Mouse (Mus musculus) inflammation-experienced regulatory T-cells, adult 6 months (primary cell): ENCODE results near the gene Fetub. TPM values are rescaled to one million over a fixed set of nuclear protein-coding genes. Genes with fewer than 3 reads are reported as not detected.

Experiments
- ATAC-seq: one replicate; pipeline ENCODE4 v1.8.0; 2017
- polyA plus RNA-seq, 3 experiments: library from polyadenylated mRNA; unstranded; fragments of 100-300 nt; shearing (Covaris generic); gene quantifications; one replicate each; pipeline ENCODE4 v1.2.1; 2017

Gene Fetub
- polyA plus RNA-seq, result under 1 TPM in 1 of 3 experiments, not detected in 2; 0.91 TPM

- no peak for ATAC-seq
These were observed at the start of gene Fetub for GRCm38 (mm10) chr16:22918034-22918433. Gene Fetub (plus strand): TSS chr16:22918334.

GRCm38 (mm10) chr16:22872397-22872796 is 45.7 kb upstream of the Fetub start:
- ATAC-seq, result no peak

DNA sequence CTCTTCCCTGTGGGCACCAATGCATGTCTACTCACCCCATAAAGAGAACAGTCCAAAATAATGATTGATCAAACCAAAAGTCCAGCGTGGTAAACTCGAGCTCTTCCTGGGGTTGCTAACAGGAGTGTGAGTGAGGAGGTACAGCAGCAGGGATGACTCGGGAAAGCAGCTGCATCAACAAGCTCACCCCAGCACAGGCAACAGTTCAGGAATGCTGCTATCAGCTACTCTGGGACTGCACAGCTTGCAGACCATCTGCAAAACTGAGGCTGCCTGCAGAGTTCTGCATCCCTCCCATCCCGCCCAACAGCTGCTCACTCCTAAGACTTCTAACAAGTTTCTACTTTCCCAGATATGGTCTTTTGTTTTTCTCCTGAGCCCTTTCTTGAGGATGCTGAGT is 44.8 kb upstream of the Fetub start:
- ATAC-seq, result no peak

DNA sequence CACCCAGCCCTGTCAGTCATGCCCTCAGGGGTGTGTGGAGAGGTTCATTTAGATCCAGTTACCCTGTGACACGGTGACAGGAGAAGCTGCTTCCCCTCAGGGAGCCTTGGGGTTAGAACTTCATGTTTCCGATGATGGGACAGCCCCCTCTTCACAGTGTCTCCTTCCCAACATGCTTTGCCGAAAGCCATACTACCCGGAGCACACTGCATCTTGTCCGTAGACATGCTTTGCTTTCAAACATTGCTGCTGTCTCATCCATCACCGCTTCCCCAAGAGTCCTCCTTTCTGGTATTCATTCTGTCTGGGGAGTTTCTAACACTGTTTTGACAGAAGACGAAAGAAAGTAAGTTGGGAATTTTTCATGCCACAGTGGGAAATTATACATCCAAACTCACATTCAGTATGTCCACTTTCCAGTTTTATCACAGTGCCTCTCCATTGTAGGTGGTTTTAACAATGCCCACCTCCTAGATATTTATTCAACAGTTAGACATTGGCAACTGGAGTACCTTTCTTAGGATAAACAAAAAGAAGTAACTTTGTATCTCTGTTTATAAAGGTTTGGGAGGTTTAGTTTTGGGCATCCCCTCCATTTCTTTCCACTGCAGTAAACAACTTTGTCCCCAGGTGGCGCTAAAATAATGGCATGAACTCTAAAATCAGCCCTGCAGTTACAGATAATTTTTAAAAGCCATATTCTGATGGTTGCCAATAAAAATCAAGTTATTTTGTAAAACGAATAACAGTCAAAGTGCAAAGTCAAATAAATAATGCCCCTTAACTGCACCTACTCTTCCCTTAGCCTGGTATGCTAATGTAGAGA is 41.7 kb upstream of the Fetub start:
- no peak for ATAC-seq

GRCm38 (mm10) chr16:22877660-22878390 is 40.3 kb upstream of the Fetub start:
- ATAC-seq, result no peak

DNA sequence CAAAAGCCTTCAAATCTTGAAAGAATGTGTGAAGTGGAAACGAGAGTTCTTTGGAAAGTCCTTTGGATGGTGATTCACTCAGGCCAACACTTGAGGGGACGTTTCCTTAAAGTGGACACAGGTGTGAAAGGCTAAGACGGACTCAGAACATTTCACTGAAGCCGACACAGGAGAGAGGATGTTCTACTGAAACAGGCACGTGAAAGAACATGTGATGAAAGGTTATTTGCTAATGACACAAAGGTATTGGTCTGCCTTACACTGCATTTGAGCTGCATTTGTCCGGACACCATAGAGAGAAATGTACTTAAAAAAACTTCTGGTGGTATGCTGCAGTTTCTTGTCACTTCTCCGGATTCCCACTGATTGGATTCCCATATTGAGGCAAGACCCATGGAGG is 39.4 kb upstream of the Fetub start:
- ATAC-seq, result no peak

DNA sequence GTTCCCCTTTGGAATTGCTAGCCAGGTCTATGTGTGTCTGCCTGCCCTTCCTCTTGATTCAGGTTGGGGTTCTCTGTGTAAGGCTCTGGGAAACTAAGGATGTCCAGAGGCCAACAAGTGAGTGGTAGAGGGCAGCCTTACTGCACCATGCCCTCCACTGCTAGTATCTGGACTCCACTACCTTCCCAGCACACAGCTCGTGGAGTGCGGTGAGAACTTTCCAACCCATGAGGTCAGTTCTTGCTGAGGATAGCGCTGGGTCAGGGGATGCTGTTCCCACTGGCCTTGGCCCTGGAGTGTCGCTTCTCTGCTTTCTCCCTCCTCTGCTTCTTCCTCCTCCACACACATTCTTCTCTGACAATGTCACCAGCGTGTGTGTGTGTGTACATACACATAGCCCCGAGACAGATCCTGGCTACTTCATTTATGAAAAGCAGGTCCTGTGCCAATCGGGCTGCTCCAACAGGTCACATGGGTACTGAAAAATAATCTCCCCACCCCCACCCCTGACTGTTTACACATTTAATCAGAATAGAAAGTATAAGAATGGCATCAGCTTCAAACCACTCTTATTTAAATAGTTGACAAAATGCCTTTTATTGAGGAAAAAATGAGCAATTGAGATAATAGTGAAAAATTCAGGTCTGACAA is 38.1 kb upstream of the Fetub start:
- ATAC-seq, result no peak

DNA sequence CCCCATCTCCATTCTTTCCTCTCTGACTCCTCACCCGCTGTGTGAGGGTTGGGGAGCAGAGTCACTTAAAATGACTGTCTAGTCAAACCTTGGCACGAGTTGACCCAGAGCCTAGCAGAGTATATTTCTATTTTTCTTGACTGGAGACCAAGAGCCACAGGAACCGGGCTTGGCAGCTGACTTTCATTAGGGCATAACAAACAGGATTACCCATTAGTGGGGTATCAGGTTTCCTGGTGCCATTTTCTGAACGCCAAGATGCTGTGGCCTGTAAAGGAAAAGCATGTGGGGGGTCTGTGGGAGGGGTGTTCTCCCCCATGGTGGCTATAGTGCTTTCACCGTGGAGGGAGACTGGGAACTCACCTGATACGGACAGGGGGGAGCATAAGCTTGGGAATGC is 37.2 kb upstream of the Fetub start:
- ATAC-seq, result no peak

DNA sequence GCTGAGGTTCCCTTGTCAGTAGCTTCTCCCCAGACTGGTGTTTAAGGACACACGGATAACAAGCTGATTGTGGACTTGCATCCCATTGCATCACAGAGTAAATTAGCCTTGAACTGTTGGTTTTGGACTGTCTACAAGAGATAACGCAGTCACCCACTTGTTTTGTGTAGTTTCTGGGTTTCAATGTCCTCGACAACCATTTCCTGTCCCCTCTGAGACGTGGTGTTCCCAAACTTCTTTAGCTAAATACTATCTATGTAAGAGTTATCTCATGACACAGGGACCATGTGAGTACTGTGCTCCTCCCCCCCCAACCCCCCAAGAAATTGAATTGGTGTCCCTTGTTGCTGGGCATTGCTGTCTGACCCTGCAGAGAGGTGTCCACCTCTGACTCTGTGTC is 36.6 kb upstream of the Fetub start:
- ATAC-seq, result no peak

DNA sequence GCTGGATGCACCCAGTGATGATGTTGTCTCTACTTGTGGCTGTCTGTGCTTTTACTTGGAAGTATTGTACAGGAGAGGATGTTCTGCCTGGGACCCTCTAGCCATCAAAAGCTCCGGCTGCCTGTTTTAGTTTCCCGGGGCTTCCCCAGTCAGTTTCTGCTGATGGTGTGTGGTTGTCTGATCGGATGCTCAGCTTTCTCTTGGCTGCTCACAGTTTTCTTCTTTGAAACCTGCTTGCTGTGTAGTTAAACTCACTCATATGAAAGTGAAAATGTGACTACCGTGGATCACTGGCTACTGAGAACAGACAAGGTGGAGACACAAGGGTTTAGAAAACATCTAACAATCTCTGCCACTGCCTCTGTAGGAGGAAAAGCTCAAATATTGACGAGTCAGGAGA is 34.7 kb upstream of the Fetub start:
- ATAC-seq, result peak; percentile 76

GRCm38 (mm10) chr16:22885356-22885755 is 32.8 kb upstream of the Fetub start:
- ATAC-seq, result no peak

DNA sequence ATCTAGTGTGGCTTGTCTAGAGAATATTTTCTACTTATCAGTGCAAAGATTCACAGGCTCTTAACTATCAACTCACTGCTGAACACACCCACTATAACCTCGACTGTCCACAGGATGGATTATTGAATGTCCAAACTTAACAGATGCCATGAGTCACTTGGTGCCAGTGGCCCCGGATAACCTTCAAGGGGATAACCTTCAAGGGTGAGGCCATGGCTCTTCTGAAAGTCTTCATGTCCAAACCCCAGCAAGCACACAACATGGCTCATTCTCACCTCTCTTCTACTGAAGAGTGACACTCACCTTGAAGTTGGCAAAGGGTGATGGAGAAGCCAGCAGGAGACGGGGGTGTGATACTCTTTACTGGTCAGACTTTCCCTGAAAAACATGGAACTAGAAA is 31.4 kb upstream of the Fetub start:
- ATAC-seq, result no peak

DNA sequence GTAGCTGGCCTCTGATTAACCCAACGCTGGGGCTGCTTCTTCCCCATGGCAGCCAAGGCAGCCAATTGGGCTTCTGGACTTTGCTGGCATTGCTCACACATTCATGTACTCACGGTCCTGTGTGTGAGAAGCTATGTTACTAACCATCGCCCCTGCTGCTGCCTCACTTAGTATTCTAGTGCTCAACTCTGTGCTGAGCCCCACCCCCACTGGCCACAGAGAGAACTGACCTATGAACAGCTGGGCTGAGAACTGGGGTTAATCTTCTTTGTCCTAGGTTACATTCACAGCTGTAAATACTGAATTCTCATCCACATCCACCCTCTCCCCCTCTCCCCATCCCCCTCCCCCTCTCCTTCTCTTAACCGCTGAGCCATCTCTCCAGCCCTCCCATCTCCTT is 29.3 kb upstream of the Fetub start:
- no peak for ATAC-seq

DNA sequence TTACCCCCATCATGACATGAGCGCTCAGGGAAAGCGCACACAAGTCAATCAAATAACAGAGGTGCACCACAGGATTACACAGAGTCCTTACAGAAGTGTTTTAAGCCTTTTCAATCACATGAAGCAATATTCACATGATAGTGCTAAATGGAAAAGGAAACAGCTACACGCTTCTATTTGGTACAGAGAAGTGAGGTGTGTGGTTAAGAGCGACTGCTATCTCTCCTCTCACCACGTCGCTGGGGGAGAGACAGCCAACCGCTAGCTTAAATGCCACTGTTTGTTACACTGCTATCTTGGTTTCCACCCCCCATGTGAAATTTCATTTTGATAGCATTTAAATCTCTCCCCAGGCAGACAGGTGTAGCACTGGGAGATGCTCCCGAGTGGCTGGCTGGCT is 28.4 kb upstream of the Fetub start:
- no peak for ATAC-seq

DNA sequence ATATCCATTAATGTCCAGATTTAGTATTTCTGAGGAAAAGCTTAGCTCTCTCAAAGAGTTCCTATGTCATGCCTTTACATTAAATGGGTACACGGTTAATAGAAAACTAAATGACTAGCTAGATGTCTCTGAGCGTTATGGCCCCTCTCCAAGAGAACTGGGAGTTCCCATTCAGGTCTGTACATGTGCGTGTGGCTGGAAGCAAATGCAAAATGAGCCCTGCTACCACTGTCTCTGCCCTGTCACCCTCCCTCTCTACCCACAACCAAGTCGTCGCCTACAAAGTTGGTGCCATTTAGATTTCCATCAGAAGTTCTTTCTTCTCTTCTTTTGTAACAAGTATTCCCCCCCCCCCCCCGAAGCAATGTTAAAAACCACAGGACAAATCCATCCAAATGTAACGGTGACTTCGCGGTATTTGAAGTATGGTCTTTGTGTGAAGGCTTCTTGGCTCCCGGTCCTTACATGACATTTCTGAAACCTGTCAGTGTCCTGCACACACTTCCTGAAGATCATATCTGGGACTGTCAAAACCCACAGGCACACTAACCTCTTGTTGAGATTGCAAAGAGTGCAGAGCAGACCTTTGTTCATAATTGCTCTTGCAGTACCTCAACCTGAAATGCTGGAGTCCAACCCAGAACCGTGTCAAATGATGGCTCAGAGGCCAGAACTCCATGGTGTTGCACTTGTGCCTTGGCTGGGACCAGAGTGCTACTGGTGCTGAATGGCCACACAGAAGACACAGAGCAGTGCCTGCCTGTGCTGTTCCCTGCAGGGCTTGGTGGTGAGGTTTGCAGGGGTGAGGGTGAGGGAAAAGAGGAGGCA is 27.2 kb upstream of the Fetub start, which contains the start of gene Ahsg:
Gene Ahsg (plus strand): TSS at position 595 of the 828 bp plus-strand sequence.
- ATAC-seq, result no peak

DNA sequence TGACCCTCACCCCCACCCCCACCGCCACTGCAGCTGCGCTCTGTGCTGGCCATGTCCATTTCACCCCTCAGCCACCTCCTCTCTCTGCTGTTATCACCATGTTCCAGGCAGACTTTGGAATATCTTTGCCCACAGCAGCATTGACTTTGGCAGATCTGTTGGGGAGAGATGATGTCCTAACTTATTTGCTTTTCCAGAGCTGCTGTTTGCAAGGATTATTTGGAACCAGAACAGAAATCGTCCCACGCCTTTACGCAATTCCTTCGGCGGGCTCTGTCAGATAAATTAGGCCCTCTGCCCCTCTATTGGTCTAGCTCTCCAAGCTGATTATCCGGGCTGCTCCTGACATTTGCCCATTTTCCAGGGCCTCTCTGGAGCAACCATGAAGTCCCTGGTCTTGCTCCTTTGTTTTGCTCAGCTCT is 26.4 kb upstream of the Fetub start:
- no peak for ATAC-seq

DNA sequence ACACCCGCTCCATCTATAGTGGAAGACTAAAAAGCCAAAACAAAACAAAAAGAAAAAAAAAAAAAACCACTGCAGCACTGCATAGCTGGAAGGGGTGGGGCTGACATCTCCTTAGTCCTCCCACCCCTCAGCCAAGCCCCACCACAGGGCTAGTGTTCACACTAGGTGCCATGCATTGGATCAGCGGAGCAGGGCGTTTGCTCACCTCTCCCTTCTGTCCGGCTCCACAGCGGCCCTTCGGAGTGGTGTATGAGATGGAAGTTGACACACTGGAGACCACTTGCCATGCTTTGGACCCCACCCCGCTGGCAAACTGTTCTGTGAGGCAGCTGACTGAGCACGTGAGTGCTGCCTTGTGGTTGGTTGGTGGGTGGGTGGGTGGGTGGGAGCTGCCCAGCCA is 24.0 kb upstream of the Fetub start:
- no peak for ATAC-seq

GRCm38 (mm10) chr16:22896618-22897017 is 21.5 kb upstream of the Fetub start:
- ATAC-seq, result no peak

DNA sequence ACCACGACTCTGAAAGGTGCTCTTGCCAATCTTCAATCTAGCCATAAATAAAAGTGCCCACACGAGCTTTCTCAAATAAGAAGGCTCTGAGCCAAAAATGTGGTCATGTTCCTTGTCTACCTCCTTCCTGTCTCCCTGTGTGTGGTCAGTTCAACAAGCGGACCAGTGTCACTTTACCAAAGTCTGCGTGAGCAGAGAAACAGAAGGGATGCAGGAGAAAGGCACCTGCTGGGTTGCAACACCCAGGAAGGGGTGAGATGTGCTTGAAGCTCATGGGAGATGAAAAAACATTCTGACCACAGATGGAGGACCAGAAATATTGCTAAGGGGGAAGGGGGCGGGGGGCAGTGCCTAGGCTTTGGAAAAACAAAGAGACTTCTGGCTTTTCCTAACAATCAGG is 18.8 kb upstream of the Fetub start:
- no peak for ATAC-seq

DNA sequence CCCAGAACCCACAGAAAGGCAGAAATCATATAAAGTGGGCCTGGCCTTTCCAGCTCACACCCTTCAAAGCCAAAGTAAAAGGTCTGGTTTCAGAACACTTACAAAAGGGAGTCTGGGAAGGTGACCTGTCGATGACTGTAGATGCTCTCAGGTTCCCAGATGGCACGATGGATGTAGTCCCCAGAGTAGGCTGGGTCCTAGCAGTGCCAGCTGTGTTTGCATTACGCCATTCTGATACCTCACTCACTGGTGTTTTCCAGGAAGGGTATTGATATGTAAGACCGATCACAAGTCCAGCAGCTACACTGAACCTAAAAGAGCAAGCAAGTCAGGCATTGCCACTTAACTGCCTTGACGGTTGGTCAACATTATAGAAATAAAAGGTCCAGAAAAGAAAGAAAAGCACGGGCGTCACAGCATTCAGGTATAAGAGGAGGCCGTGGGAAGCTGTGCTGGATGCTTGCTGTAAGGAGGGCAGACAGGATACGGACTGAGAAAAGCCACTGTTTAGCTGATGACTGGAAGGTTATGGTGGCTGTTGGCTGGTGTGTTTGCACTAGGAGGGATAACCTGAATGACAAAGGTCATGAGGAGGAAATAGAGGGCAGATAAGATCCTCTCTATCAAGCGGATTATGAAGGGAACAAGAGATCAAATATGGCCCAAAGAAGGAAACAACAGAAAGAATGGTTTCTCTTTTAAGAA is 18.1 kb upstream of the Fetub start:
- ATAC-seq, result no peak

- ATAC-seq, result no peak
These were observed 16.8 kb upstream of the Fetub start for GRCm38 (mm10) chr16:22901326-22901725.

- no peak for ATAC-seq
These were observed 8.8 kb upstream of the Fetub start for GRCm38 (mm10) chr16:22909290-22909689.
